Mouse (Mus musculus): Measurements from ENCODE around the gene Pigk.

Pigk gene

GRCm38 (mm10) chr3:152897196-152897595, 183.3 kb downstream of the Pigk start:
- DNase-seq (ENCODE audit: low spot score in 2 of 2), result no peak

DNA sequence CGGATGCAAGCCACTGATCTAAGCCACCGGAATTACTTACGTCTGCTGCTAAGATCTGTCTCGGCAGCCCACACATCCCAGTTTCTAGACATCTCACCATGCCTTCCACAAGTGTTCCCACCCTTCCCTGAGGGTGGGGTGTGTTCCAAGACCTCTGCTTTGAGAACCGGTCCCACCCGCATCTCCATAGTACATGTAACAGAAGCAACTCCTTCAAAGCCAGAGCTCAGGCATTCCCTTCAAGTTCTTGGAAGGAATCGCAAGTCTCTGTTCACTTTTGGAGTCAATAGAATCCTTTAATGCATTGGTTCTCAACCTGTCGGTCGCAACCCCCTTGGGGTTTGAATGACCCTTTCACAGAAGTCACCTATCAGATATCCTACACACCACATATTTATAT, 185.0 kb downstream of the Pigk start:
- no peak for DNase-seq (ENCODE audit: low spot score in 2 of 2)

DNA sequence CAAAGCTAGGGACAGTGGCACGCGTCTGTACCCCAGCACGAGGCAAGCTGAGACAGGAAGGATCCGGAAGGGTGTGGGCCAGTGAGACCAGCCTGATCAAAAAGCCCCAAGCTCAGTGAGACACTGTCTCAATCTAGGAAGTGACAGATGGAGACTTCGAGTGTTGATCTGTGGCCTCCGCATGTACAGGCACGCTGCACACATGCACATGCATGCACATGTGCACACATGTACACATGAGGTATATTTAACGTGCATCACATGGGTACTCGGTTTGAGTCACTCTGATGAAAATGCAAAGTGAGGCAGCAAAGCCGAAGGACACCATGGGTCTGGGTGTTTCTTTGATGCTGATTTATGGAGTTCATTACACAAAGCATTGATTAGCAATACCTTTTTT, 191.1 kb downstream of the Pigk start:
- no peak for DNase-seq (ENCODE audit: low spot score in 2 of 2)

DNA sequence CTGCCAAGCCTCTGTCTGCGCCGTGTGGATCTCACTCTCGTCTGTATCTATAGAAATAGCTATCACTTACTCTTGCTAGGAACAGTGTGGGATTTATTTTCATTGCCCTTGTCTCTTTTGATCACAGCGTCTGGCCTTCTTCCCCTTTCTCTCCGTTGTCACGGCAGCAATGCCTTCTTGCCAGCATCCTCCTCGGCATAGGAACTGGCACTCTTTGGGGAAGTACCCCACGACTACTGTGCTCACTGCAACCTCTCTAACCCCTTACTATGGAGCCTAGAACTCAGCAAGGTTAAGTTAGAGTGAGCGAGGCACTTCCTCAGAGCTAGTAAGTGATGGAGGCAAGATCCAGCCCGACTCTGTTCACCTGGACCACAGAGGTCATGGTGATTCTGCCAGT, 191.9 kb downstream of the Pigk start:
- no peak for DNase-seq (ENCODE audit: low spot score in 2 of 2)

DNA sequence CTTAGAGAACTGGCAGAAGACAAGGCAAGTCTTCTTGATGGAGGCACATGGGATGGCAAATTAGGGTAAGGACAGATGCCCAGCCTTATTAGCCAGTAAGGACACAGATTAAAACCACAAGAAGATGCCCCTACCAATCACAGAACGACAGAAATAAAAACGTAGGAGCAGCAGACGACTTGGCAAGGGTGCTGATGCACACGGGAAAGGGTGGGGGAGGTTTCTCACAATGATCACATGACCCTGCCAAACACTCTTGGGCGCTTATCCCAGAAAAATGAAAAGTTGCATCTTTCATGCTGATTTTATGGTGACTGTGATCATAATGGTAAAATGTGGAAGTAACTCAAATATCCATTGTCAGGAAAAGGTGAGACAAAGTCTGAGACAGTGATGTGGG, 193.2 kb downstream of the Pigk start:
- no peak for DNase-seq (ENCODE audit: low spot score in 2 of 2)

DNA sequence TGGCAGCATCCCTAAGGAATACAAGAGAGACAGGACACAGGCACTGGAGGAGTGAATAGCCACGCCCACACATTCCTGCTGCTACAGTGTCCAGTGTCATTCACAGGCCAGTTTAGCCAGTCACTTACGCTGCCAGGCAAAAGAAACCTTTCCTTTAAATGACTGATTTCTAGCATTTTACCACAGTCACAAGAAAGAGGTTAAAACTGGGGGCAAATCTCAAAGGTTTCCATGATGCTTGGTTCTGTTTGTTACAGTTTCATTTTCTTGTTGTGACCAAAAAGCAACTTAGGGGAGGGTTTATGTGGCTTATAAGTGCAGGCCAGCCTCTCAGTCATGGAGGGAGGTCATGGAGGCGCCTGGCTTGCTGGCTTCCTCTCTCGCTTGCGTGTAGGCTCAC, 193.8 kb downstream of the Pigk start:
- DNase-seq (ENCODE audit: low spot score in 2 of 2), result no peak

GRCm38 (mm10) chr3:152911578-152911977, 197.7 kb downstream of the Pigk start:
- DNase-seq (ENCODE audit: low spot score in 2 of 2), result no peak

GRCm38 (mm10) chr3:152912216-152913101, 198.6 kb downstream of the Pigk start:
- DNase-seq (ENCODE audit: low spot score in 2 of 2), result no peak

DNA sequence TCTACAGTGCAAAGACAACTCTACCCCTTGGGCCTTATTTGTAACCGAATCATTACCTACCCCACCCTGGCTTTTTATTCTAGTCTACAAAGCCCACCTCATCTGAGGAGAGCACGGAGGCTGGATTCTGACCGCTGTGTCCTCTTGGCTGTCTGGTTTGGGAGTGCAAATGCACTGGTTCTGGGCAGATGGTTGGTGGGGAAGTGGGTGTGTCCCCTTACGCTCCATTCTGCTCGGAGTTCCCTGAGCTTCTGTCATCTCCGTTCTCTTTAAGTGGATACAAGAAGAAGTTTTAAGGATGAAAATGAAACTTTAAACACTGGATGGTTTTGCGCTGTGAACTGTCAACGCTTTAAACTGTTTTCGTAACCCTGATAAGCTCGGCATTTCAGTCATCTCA, 199.2 kb downstream of the Pigk start:
- no peak for DNase-seq (ENCODE audit: low spot score in 2 of 2)

DNA sequence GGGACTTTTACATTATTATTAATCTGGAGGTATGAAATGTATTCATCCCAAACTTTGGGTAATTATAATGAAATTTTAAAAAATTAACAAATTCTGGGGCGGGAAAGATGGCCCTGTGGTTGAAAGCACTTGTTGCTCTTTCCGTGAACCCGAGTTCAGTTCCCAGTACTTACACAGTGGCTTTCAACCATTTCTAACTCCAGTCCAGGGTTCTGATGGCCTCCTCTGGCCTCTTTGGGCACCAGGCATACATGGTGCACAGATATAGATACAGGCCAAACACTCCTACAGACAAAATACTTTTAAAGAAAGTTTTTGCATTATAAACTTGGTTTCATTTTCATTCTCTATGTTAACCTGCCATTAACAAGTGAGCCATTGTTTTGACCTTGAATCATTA, 199.7 kb downstream of the Pigk start:
- DNase-seq (ENCODE audit: low spot score in 2 of 2), result no peak

- no peak for DNase-seq (ENCODE audit: low spot score in 2 of 2)
These were observed 200.5 kb downstream of the Pigk start for GRCm38 (mm10) chr3:152914376-152914775.

DNA sequence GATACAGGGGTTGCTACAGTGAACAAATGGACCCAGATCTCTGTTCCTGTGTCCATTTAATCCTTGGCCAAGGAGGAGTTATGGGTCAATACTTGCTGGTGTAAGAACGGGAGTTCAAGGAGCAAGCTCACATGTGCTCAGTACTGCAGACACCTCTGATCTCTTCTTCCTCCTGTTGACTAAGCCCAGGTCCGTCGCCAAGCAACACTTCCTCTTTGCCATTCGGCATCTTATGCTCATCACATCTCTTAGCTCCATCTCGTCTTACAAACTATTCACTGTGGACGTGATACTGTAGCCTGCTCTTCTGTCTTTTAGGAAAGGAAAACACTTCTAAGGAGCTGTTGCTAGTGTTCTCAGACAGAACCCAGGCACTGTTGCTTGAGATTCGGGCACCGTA, 203.7 kb downstream of the Pigk start:
- DNase-seq (ENCODE audit: low spot score in 2 of 2), result no peak

GRCm38 (mm10) chr3:152919101-152919500, 205.2 kb downstream of the Pigk start:
- no peak for DNase-seq (ENCODE audit: low spot score in 2 of 2)

GRCm38 (mm10) chr3:152920365-152920764, 206.5 kb downstream of the Pigk start:
- DNase-seq (ENCODE audit: low spot score in 2 of 2), result no peak

DNA sequence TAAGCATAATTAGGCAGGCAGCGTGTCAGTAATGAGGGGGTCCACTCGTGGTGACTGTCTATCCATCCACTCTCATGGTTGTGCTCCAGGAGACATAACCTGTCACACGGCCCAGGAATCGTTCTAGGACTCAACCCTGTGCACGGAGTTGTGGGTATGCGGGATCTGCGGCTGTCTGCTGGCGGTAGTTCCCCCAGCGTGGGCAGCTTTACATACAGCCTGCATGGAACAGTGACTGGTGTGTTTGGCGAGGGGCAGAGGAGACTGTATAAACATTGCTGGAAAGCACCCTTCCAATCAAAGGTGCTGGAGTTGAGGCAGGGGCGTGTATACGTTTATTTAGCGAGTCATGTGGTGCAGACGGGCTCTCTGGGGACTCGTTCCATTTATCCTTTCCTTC, 209.6 kb downstream of the Pigk start:
- DNase-seq (ENCODE audit: low spot score in 2 of 2), result no peak

GRCm38 (mm10) chr3:152925364-152925763, 211.5 kb downstream of the Pigk start:
- no peak for DNase-seq (ENCODE audit: low spot score in 2 of 2)

- no peak for DNase-seq (ENCODE audit: low spot score in 2 of 2)
These were observed 212.3 kb downstream of the Pigk start for GRCm38 (mm10) chr3:152926166-152926565.

GRCm38 (mm10) chr3:152928287-152928975, 214.5 kb downstream of the Pigk start:
- no peak for DNase-seq (ENCODE audit: low spot score in 2 of 2)

DNA sequence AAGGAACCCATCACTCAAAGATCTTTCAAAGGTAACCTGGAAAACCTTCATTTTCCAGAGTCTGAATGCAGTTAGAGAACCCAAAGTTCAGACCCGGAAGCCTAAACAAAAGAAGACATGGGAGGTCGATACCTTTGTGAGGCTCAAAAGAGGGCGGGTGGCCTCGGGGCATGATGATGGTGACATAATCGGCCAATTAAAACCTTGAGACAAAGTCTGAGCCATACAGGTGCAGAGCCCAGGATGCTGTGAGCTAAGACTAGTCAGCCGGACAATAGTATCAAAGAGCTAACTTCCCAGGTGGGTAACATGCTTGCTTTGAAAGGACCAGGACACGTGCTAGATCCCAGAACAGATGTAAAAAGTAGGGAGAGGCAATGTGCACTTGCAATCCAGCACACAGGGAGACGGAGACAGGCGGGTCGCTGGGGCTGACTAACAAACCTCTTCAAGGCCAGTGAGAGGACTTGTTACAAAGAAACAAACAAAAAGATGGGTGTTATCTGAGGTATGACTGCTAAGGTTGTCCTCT, 215.4 kb downstream of the Pigk start:
- DNase-seq (ENCODE audit: low spot score in 2 of 2), result no peak

GRCm38 (mm10) chr3:152929788-152930281, 215.9 kb downstream of the Pigk start:
- DNase-seq (ENCODE audit: low spot score in 2 of 2), result no peak

DNA sequence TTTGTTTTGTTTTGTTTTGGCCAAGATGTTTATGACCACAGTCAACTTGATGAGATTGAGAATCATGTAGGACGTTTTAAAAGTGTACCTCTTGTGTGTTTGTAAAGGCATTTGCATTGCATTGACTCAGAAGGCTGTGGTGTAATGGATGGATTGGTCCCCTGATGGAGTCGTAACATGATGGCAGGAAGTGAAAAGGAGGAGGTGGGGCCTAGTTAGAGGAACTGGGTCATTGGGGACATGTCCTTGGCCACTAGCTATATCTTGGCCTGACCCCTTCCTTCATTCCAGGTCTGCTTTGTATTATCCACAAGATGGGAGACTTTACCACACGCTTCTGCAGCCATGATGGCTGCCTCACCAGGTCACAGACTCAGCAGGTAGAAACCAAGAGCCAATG, 217.5 kb downstream of the Pigk start:
- no peak for DNase-seq (ENCODE audit: low spot score in 2 of 2)

DNA sequence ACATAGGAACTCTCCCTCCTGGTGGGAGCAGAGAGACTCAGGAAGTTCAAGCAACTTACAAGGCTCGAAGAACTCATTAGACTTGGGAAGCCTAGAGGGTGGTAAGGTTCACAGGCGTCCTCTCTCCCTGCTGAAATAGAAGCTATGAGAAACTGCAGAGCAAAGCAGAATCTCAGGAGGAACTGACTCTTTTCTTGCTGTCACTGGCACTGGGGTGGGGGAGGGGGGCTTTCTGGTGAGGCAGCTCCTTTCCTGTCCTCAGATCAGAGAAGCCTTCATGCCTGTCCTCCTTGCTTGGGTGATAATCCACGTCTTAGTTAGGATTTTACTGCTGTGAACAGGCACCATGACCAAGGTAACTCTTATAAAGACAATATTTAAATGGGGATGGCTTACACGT, 218.2 kb downstream of the Pigk start:
- DNase-seq (ENCODE audit: low spot score in 2 of 2), result no peak

- DNase-seq (ENCODE audit: low spot score in 2 of 2), result no peak
These were observed 218.6 kb downstream of the Pigk start for GRCm38 (mm10) chr3:152932544-152932943.

Data from urinary bladder, postnatal 4 days (tissue).